Mouse (Mus musculus) frontal cortex, postnatal 10 days (tissue): Measurements from ENCODE around the gene Otoa.
A peak's percentile ranks its signal among the peaks of the same experiment; 100 is the strongest.

ENCODE experiments used
- DNase-seq, 2 experiments: peaks; one replicate each; pipeline ENCODE4 v3.0.0; 2022; ENCODE audit warnings: low spot score in 2 of 2, mixed read lengths in 1 of 2

Gene Otoa

GRCm38 (mm10) chr7:121081816-121082215 is 366 bp downstream of the Otoa start:
- DNase-seq: no peak

- DNase-seq: no peak
Measured at GRCm38 (mm10) chr7:121082949-121083513, 1.6 kb downstream of the Otoa start.

DNA sequence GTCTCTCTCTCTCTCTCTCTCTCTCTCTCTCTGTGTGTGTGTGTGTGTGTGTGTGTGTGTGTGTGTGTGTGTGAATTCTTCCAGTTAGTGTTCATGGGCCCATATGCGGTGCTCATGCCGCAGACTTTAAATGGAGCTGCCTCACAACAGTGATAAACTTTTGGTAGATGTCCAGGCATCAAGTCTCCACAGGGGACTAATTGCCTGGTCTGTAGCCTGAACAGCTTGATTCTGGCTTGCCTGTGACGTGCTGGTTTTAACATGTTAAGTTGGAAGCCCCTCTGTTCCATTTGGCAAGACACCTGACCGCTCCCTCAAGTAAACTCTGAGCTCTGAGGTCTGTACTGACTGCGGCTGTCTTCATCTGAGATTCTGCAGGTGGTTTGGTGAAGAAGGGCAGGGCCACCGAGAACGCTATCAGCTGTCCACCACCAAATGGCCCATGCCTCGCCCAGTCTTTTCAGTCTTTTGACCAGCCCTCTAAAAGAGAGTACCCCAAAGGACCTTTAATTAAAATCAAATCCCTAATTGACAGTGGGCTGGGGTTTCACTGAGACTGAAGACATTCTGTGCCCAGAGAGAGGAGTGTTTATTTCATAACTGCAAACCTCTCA is 3.5 kb downstream of the Otoa start:
- no peak for DNase-seq

GRCm38 (mm10) chr7:121085500-121085899 is 4.0 kb downstream of the Otoa start:
- no peak for DNase-seq

DNA sequence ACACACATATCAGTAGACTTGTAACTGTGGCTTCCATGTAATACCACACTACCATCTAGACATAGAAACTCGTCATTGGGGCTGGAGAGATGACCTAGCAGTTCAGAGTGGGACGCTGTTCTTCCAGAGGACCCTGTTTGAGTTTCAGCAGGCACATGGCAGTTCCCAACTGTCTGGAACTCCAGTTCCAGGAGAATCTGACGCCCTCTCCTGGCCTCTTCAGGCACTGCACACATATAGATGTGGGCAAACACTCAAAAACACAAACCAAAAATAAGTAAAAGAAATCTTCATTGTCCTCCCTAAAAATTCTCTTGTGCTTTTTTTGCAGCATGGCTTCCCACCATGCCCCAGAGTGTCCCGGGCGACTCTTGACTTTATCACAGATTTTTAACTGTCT is 7.3 kb downstream of the Otoa start:
- DNase-seq: no peak

DNA sequence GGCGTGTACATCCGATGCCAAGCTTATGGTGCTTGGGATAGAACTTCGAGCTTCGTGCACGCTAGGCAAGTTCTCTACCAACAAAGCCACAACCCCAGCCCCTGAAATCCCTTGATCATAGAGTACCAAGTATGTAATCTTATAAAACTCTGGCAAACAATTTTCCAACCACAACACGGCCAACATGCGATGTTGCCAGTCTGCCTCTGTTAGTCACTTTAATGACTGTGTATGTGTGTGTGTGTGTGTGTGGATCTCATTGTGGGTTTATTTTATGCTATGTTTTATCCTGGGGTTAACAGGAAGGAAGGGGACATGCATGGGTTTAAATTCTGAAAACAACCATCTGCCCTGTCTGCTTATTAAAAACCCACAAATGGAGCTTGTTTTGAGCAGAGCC is 9.3 kb downstream of the Otoa start:
- no peak for DNase-seq

DNA sequence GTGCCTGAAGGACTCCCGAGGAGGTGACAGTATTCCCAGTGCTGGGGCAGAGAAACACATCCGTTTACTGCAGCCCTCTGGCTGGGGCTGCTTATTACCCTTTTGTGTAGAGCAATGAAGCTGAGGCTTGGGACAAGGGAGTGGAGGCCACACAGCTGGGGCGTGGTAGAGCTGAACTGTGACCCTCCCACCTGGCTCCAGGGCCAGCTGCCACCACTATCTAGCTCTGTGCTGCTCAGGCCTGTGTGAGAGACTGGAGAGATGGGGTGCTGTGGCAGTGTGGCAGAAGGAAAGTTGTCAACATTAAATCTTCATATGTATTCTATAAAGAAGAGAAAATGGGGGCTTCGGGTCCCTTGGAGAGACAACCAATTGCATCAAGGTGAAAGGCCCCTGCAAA is 11.6 kb downstream of the Otoa start:
- DNase-seq: no peak

GRCm38 (mm10) chr7:121098614-121099389 is 17.4 kb downstream of the Otoa start:
- no peak for DNase-seq

GRCm38 (mm10) chr7:121107851-121108250 is 26.4 kb downstream of the Otoa start:
- no peak for DNase-seq

DNA sequence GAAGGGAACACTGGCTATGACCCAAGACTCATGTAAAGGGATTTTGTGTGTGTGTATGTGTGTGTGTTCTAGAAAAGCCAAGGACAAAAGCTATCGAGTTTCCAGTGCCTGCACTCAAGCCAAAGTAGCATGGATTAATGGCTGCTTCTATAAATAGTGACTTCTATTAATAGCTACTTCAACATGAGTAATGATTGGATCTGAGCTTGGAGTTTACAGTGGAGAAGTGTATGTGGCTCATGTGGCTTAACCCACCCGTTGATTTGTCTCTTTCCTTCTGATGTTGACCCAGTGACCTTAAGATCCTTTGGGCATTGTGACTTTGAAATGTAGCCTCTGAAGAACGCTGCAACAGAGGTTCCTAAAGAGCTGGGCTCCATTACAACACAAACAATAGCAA is 29.9 kb downstream of the Otoa start:
- DNase-seq: no peak

DNA sequence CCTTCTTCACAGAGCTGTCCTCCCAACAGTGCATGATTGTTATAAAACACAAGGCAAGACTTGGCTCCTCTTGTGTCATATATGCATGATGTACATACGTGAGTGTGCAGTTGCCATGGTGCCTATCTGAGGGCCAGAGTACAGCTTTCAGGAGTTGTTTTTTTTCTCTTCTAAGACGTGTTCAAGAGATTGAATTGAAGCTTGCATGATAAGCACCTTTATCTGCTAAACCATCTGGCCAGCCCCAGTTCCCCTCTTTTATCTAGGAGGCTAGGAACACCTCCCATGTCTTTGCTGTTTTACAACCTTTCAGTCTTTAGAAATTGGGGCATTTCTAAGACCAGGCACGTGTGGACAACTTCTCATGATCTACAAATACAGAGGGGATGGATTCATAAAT is 30.3 kb downstream of the Otoa start:
- no peak for DNase-seq

DNA sequence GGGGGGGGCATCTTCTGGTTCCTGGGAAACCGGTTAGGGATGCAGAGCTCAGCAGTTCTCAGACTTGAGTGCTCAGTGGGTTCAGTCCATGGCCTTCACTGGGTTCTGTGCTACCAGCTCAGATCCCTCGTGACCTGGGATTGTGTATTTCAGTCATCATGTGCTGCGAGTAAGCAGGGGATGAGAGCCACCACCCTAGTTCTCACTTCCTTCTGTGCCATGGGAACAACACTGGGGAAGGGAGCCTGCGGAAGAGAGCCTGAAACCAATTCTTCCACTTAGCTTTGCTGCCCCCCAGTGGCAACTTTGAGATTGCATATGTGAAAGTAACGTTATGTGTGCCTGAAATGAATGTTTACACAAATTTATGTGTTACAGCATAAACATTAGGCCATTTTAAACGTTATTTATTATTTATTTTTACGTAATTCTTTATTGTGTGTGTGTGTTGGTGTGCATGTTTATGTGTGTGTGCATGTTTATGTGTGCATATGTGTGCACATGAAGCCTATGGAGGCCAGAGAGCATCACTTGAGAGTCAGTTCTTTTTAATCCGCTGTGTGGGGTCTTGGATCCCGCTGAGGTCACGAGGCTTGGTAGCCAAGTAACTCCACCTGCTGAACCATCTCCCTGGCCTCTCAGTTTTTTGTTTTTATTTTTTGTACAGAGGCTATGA is 38.8 kb downstream of the Otoa start:
- peak; percentile 51 to 79 for DNase-seq

DNA sequence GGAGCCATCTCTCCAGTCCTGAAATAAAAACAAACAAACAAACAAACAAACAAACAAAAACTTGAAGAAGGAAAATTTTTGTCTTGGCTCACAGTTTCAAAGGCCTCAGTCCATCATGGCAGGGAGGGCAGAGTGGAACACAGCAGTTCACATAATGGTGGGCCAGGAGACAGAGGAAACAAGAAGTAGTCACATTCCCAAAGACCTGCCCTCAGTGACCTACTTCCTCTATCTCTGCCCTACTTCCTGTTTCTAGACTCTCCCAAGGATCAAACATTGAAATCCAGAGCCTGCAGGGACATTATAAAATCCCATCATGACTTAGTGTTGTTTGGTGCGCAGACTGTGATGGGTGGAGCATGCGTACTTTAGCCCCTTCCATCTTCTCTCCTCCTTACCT is 49.4 kb downstream of the Otoa start:
- no peak for DNase-seq

DNA sequence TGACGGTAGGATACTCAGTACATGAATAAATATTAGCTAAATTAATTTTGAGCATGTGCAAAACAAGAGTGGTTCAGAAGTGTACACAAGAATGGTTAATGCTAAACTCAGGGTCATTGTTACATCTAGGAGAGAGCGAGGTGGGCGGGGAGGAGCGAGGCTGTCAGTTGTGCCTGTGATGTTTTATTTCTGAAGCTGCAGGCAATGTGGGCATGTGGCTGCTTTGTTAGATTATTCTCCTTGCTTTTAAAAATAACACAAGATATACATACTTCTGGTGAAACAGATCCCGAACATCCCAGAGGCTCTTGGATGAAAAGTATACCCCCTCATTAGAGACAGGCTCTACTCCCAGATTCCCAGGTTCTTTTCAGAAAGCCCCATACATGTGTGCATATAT is 59.8 kb downstream of the Otoa start:
- no peak for DNase-seq

- DNase-seq: no peak
Measured at GRCm38 (mm10) chr7:121150662-121151061, 69.2 kb downstream of the Otoa start.

- DNase-seq: no peak
Measured at GRCm38 (mm10) chr7:121152186-121152585, 70.7 kb downstream of the Otoa start.

GRCm38 (mm10) chr7:121165616-121166015 is 84.2 kb downstream of the Otoa start:
- DNase-seq: no peak

GRCm38 (mm10) chr7:121171888-121172287 is 90.4 kb downstream of the Otoa start:
- DNase-seq: no peak

- no peak for DNase-seq
Measured at GRCm38 (mm10) chr7:121187201-121187786, 105.8 kb downstream of the Otoa start.

DNA sequence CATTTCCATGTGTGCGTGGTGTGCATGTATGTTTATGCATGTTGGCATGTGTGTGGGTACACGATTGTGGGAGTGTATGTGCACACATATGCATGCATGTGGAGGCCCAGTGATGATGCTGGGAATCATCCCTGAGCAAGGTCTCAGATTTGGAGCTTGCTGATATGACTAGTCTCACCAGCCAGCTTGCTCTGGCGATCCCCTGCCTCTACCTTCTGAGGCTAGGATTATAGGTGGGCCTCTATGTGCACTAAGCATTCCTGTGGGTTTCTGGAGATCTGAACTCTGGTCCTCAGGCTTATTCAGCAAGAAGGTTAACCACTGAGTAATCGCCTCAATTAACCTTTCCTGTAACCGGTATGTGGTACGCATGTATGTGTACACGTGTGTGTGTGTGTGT is 107.5 kb downstream of the Otoa start:
- DNase-seq: no peak

DNA sequence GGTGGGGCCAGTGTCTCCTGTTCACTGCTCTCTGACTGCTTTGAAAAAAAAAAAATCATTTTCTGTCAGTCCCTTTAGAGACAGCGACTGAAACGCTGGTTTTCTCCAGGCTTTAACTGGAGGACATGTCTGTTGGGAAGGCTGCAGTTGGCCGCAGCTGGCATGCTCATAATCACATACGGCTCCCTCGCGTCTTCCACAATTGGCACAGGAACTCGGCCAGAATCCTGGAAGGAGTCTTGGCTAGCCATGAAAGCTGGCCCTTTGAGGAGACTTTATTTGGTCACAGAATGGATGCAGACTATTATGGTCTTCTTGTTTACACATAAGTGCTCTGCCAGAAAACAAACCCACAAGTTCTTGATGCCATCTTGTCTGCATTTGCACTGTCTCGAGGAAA is 117.5 kb downstream of the Otoa start:
- peak; percentile 19 to 36 for DNase-seq

DNA sequence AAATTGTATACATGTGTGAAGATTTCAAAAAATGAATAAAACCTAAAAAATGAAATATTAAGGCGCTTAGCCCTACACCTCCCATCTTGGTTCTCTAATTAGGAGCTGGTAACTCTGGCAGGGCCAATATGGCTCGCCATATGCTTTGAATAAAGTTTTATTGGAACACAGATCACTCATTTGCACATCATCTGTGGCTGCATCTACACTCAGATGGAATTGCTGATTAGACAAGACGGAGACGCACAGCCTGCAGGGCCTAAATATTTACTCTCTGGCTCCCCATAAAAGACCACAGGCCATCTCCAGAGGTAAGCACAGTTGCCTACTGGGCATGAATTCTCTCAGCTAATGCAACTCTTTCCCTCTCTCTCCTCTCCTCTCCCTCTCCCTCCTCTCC is 130.4 kb downstream of the Otoa start:
- DNase-seq: no peak
